Mouse (Mus musculus) large intestine, adult 2 months (tissue): ENCODE data around the gene Sf3b6. TPM values are rescaled to one million over a fixed set of nuclear protein-coding genes. Genes with fewer than 3 reads are reported as not detected.

Experiments used
- DNase-seq: peaks from one replicate; pipeline ENCODE4 v3.0.0-alpha.2; 2012; ENCODE audit warnings: low read depth, low spot score
- WGBS: fragments of 180-500 bp; shearing (Covaris S2); methylation state at CpG from one replicate; pipeline ENCODE4 v1.1.7; 2018; 5-methylcytosine and 5-hydroxymethylcytosine counted together
- polyA plus RNA-seq: library from polyadenylated mRNA; depleted of rRNA; stranded (reverse); fragments of >200 nt; gene quantifications from 2 replicates; pipeline ENCODE4 v1.2.3, GENCODE M21; 2012; rRNA removed

The Sf3b6 gene
- polyA plus RNA-seq, 1 experiment, result 119 TPM

GRCm38 (mm10) chr12:4875623-4876022 is 58.3 kb downstream of the Sf3b6 start:
- WGBS, result 35% methylated on average over 8 of the region's 8 CpGs
- DNase-seq, result no peak

Other genes with a start within 250 kb of the Sf3b6 start
- gene Itsn2, start 224.9 kb upstream of the Sf3b6 start, polyA plus RNA-seq, result 19.1 and 25.6 TPM in 2 replicates
- not detected in 2 replicates for gene Gm3625, start 224.6 kb upstream of the Sf3b6 start, polyA plus RNA-seq
- not detected in 2 replicates for gene Fam228a, start 79.1 kb upstream of the Sf3b6 start, polyA plus RNA-seq
- gene Pfn4, start 48.5 kb upstream of the Sf3b6 start, polyA plus RNA-seq, result 0.07 and 0.25 TPM in 2 replicates
- 0.02 TPM in 1 of 2 replicates, not detected in the other for gene Fam228b, start 48.3 kb upstream of the Sf3b6 start, polyA plus RNA-seq
- gene Fkbp1b, start 24.0 kb downstream of the Sf3b6 start, polyA plus RNA-seq, result 1.6 and 3.0 TPM in 2 replicates
- gene Wdcp, start 25.8 kb downstream of the Sf3b6 start, polyA plus RNA-seq, result 2.9 and 5.0 TPM in 2 replicates
- 1.1 and 2.0 TPM in 2 replicates for gene Mfsd2b, start 56.8 kb downstream of the Sf3b6 start, polyA plus RNA-seq
- gene Ubxn2a, start 90.2 kb downstream of the Sf3b6 start, polyA plus RNA-seq, result 5.6 and 12.3 TPM in 2 replicates
- gene Atad2b, start 99.8 kb downstream of the Sf3b6 start, polyA plus RNA-seq, result 3.8 and 7.3 TPM in 2 replicates